Mouse (Mus musculus): ENCODE measurements around the gene Tmem236.

- TF ChIP-seq CTCF (IDR thresholded peaks at IDR 0.05; ENCODE audit: borderline replicate concordance, control insufficient read depth, extremely low read depth, insufficient read depth, low read length, poor library complexity): no peak
- no peak for TF ChIP-seq POLR2A (IDR thresholded peaks at IDR 0.05; ENCODE audit: control insufficient read depth, extremely low read depth, insufficient read depth, low read length, poor library complexity)
Observed at GRCm38 (mm10) chr2:14159047-14159446, 15.3 kb upstream of the Tmem236 start.
